Mouse (Mus musculus) cortical plate, adult 2 months (tissue): ENCODE data around the gene Zmiz2.

Experiments used
- CTCF ChIP-seq: fragments of 200-500 bp; IDR thresholded peaks from 2 replicates; pipeline ENCODE4 v1.5.1; 2011; ENCODE audit warnings: mild to moderate bottlenecking, control low read depth, low read length; ENCODE audit not compliant: insufficient read depth; ENCODE audit errors: extremely low read depth
- POLR2A ChIP-seq: fragments of 200-500 bp; IDR thresholded peaks from 2 replicates; pipeline ENCODE4 v1.6.1; 2011; ENCODE audit warnings: mild to moderate bottlenecking, low read length, control low read depth; ENCODE audit not compliant: insufficient read depth; ENCODE audit errors: extremely low read depth

DNA sequence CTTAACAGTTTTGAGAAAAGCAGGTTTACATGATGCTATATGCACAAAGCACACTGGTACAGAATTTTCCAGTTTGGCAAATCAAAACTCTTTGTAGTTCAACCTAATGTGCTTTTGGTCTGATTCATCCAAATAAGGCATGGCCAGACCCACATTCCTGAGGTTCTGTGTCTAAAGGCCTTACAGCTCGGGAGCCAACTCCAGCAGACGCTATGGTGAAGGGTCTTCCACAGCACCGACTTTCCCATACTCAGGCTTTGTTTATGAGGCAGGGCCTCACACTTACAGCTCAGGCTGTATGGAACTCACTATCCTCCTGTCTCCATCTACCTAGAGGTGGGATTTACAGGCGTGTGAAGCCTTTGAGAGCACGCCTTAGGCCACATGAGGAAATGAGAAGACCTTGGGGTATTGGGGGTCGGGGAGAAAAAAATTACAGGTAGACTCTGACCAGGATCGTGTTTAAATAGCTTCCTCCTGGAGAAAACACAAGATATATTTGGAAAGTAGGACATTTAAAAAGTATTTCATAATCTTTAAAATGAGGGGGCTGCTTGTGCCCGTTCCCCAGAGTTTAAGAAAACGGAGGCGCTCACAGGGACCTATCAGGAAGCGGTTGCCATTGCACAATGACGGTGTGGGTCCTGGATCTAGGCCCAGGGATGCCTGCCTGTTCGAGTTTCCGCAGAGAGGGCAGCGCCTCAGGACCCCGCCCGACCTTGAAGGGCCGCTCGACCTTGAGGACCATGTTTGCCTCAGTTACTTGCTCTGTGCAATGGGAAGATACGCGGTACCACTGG is 26.1 kb downstream of the Zmiz2 start, which contains the start of gene Ppia:
- TF ChIP-seq POLR2A (no peak), CTCF (no peak)
